Mouse (Mus musculus): ENCODE measurements around the gene Pacs1. TPM values are rescaled to one million over a fixed set of nuclear protein-coding genes. Genes with fewer than 3 reads are reported as not detected.
"Not testable (repeated sequence)": the region's sequence is repeated elsewhere in the genome, so short reads cannot be mapped to it uniquely, and the experiment has no call there.

The Pacs1 gene
- total RNA-seq, 2 experiments from 2014 or later, result 5.0 to 6.3 TPM

- DNase-seq, result no peak
- intact Hi-C loops (cut with DNase I), result no loop called here
Measured at GRCm38 (mm10) chr19:5269392-5269791, 3.5 kb downstream of the Pacs1 start.

GRCm38 (mm10) chr19:5268875-5269274, 4.0 kb downstream of the Pacs1 start:
- intact Hi-C loops (cut with DNase I), result no loop called here
- DNase-seq, result no peak

DNA sequence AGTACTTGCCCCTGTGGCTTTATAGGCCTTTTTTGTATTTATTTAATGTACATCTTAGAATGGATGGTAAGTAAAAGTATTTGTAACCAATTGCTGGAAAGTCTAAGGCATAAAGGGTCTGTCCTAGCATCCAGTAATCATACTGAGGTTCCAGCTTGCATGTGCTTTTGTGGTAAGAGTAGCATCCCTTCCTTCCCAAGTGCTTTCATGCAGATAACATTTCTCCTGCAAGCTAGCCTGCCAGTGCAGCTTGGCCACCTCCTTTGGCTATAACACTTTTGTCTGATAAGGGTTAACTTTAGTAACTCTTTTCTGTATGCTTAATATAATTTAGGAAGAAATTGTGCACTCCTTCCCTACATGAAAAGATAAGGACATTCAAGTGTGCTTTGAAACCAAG, 4.9 kb downstream of the Pacs1 start:
- DNase-seq, result no peak
- intact Hi-C loops (cut with DNase I), result no loop called here

- intact Hi-C loops (cut with DNase I), result no loop called here
- DNase-seq, result no peak
Measured at GRCm38 (mm10) chr19:5267015-5267414, 5.9 kb downstream of the Pacs1 start.

DNA sequence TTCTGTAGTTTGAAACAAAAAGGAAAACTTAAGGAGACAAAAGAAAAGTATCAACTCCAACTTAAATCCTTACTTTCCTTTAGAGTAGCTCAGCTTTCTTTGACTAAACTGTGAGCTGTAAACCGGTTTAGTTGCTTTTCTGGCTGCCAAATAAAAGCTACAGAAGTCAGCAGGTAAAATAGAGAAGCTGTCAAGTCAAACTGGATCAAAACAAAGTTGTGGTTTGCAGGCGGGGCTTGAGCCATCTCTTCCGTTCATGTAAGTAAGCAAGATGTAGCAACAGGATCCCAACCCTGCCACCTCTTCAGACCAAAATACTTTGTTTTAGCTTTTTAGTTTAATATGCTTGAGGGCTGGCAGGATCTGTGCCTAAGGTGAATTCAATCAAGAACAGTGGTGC, 15.8 kb downstream of the Pacs1 start:
- intact Hi-C loops (cut with DNase I), result no loop called here
- DNase-seq, result no peak

GRCm38 (mm10) chr19:5236981-5237380, 35.9 kb downstream of the Pacs1 start:
- DNase-seq; intact Hi-C loops (cut with DNase I): not testable (repeated sequence)

DNA sequence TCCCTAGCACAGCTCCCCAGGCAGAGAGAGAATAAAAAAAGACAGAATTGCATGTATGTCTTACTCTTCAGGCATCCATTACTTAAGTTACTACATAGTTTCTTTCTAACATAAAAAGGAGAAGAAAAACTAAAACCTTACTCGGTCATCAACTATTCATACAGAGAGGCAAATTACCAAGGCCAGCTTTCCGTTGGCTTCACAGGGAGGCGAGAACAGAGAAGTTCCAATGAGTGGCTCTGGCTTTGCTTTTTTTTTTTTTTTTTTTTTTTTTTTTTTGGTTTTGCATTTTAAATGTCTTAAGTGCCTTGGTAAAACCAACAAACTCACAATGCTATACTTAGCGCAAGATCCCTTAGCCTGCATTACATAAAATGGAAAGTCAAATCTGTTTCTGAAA, 40.2 kb downstream of the Pacs1 start:
- DNase-seq, result no peak
- intact Hi-C loops (cut with DNase I), result no loop called here

GRCm38 (mm10) chr19:5230110-5230509, 42.8 kb downstream of the Pacs1 start:
- no peak for DNase-seq
- intact Hi-C loops (cut with DNase I), result no loop called here

DNA sequence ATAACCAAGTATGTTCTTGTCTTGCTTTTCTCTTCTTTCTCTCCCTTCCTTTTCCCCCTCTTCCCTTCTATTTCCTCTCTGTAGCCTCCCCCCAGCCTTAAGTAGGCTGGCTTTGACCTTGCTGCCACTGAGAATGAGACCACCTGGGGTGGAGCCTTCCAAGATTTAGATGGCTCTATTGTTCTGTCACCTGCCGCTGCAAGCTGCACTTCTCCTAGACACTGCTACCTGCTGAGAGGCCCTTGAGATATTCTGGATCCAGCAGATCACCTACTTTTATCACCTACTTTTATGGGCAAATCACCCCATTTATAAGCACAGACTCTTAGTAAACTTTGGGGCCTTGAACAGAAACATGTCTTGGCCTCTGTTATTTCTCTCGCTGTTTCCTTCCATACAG, 48.3 kb downstream of the Pacs1 start:
- DNase-seq, result no peak
- intact Hi-C loops (cut with DNase I), result no loop called here

GRCm38 (mm10) chr19:5224077-5224476, 48.8 kb downstream of the Pacs1 start:
- intact Hi-C loops (cut with DNase I), result no loop called here

GRCm38 (mm10) chr19:5221926-5222325, 51.0 kb downstream of the Pacs1 start:
- no peak for DNase-seq
- intact Hi-C loops (cut with DNase I), result no loop called here

More at GRCm38 (mm10) chr19:5224077-5224476, 48.8 kb downstream of the Pacs1 start:
- DNase-seq, result no peak

DNA sequence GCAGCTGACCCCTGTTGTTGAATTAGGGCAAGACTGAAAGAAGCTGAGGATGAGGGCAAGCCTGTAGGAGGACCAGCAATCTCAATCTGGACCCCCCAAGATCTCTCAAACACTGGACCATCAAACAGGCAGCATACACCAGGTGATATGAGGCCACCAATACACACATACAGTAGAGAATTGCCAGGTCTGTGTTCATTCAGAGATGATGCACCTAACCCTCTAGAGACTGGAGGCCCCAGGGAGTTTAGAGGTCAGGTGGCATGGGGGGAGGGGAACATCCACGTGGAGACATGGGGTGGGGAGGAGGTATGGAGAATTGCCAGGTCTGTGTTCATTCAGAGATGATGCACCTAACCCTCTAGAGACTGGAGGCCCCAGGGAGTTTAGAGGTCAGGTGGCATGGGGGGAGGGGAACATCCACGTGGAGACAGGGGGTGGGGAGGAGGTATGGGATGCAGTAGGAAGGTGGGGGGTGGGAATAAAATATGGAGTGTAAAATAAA, 51.6 kb downstream of the Pacs1 start:
- intact Hi-C loops (cut with DNase I); DNase-seq: not testable (repeated sequence)

- intact Hi-C loops (cut with DNase I), result no loop called here
- DNase-seq, result no peak
Measured at GRCm38 (mm10) chr19:5220389-5220788, 52.5 kb downstream of the Pacs1 start.

DNA sequence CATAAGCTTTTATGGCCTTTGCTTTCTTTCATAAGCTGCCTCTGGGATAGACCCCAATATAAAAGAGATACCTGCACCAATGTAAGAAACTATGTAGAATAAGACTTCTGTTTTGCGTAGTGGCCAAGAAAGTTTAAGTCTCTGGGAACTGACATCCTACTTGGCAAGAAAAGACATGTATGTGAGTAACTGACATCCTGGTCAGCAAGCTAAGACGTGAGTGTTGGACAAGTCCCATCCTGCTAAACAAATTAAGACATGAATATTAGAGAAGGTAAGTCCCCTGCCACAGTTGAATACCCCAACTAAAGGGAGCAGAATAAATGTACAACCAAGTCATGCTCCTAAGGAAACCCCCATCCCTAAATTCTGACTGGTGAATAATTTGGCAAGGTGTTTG, 71.2 kb downstream of the Pacs1 start:
- intact Hi-C loops (cut with DNase I), result no loop called here
- no peak for DNase-seq

DNA sequence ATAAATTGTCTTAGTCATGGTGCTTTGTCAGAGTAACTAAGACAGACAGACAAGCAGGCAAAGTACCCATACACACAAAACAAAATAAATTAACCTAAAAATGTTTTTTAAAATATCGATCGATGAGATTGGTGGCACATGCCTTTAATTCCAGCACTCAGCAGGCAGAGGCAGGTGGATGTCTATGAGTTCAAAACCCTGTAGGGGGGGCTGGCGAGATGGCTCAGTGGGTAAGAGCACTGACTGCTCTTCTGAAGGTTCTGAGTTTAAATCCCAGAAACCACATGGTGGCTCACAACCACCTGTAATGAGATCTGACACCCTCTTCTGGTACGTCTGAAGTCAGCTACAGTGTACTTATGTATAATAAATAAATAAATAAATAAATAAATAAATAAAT, 72.3 kb downstream of the Pacs1 start:
- intact Hi-C loops (cut with DNase I); DNase-seq: not testable (repeated sequence)

DNA sequence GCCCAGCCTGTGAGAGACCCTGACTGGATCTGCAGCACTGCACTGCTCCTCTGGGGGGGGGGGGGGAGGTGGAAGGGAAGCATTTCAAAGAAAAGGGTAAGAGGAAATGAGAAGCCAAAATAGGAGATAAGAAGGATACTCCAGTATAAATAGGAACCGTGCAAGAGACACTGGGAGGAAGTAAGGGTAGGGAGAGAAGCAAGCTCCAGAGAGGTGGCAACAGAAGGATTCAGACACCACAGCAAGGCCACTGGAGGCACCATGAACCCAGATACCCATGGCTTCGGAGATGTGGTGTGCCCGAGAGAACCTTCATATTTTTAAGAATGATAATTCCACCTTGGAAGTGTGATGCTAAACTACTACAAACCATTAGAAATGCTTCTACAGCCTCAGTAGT, 74.4 kb downstream of the Pacs1 start:
- intact Hi-C loops (cut with DNase I), result loop anchor here (5.0 kb wide), 1 partner anchor 74 kb away; the partner anchor contains the start of gene Pacs1
- DNase-seq, result no peak

DNA sequence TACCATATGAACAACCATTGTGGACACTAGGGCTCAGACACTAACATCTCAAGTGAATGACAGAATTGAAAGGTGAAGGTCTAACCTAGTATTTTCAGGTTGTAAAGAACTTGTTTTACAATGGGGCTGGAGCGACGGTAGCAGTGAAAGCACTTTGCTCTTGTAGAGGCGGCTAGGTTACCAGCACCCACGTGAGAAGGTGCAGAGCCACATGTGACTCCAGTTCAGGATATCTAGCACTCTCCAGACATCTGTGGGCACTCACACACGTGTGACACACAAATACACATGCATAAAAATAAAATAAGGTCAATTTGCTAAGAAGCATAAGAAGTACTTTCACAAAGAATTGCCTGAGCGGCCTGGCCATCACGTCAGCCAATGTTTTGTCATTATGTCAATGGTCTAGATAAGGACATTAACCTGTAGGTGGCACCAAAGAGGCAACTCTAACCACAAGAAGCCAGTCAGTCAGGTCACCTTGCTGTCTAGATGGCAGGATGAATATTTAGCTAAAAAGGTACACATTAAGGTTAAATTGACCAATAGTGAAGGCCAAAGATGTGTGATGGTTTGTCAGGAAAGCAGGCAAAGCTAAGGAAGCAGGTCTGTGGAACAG, 77.4 kb downstream of the Pacs1 start:
- intact Hi-C loops (cut with DNase I), result loop anchor here (5.0 kb wide), 1 partner anchor 77 kb away; the partner anchor contains the start of gene Pacs1
- DNase-seq, result no peak

- intact Hi-C loops (cut with DNase I), result no loop called here
- no peak for DNase-seq
Measured at GRCm38 (mm10) chr19:5192397-5192796, 80.5 kb downstream of the Pacs1 start.

GRCm38 (mm10) chr19:5187439-5187838, 85.5 kb downstream of the Pacs1 start:
- intact Hi-C loops (cut with DNase I), result no loop called here
- DNase-seq, result no peak

GRCm38 (mm10) chr19:5181926-5182325, 91.0 kb downstream of the Pacs1 start:
- intact Hi-C loops (cut with DNase I), result no loop called here

GRCm38 (mm10) chr19:5178631-5179030, 94.3 kb downstream of the Pacs1 start:
- DNase-seq, result no peak
- intact Hi-C loops (cut with DNase I), result no loop called here

More at GRCm38 (mm10) chr19:5181926-5182325, 91.0 kb downstream of the Pacs1 start:
- DNase-seq, result no peak

DNA sequence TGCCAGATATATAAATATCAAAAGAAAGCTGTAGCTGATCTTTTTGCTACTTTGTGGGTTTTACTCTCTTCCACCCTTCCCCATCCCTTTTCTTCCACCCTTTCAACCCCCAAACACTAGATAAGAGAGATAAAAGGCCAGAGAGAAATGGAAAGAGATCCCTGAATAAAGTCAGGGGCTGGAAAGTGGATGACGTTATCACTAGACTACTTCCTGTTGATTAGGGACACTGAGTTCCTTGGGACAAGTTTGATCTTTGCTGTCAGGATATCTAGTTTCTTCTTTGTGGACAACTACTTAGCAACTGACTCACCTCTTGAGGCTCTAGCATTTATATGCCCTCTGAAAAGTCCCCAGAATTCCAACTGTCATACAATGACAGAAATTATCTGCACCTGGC, 102.5 kb downstream of the Pacs1 start:
- intact Hi-C loops (cut with DNase I), result no loop called here
- no peak for DNase-seq
